Mouse (Mus musculus): ENCODE measurements at regions not wholly inside any gene's neighbourhood (a gene's known extent, or its start where the extent isn't known, plus 50 kb on each side); places are given as distances from the start of the nearest gene placed in this dataset.

DNA sequence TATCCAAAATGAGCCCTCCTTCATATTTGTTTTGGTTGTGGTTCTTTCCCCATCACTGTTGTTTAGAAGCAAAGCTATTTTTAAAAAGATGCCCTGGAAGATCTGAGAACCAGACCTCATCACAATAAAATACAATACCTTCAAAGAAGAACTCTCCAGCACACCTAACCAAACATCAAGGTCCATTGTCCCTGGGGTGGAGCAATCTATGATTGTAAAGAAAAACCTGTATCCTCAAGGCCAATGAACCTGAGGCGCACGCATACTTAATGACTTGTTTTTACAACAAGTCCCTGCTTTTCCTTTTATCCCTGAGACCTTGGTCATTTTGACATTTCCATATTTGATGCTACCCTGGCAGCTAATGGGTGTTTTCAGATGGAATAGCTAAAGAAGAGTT, 361.2 kb upstream of the Atp11b start:
- H3K4me3 ChIP-seq (replicated peaks in 1 of 3; ENCODE audit: low read depth in 2 of 3, low read length in 2 of 3, poor library complexity in 1 of 3) = no peak overlapping the region
- TF ChIP-seq CTCF (conservative IDR thresholded peaks at IDR 0.05 in 1 of 2, IDR thresholded peaks at IDR 0.05 in 1 of 2; ENCODE audit: low read depth in 2 of 2, low read length in 2 of 2) (no peak), CHD1 (IDR thresholded peaks at IDR 0.05; ENCODE audit: low read depth, low read length) (no peak), ELF1 (IDR thresholded peaks at IDR 0.05; ENCODE audit: low read depth, low read length) (no peak), JUND (conservative IDR thresholded peaks at IDR 0.05; ENCODE audit: low read depth, low read length) (no peak), ZKSCAN1 (IDR thresholded peaks at IDR 0.05; ENCODE audit: borderline replicate concordance, low read depth, low read length) (no peak), MAX (IDR thresholded peaks at IDR 0.05; ENCODE audit: low read length) (no peak), POLR2A (IDR thresholded peaks at IDR 0.05; ENCODE audit: low read depth, low read length) (no peak), SIN3A (IDR thresholded peaks at IDR 0.05; ENCODE audit: low read length) (no peak), RAD21 (IDR thresholded peaks at IDR 0.05; ENCODE audit: low read depth, low read length) (no peak), ZMIZ1 (IDR thresholded peaks at IDR 0.05; ENCODE audit: low read depth, low read length) (no peak), MXI1 (IDR thresholded peaks at IDR 0.05; ENCODE audit: low read depth, low read length) (no peak), ZNF384 (IDR thresholded peaks at IDR 0.05; ENCODE audit: low read depth, low read length) (no peak), TBP (conservative IDR thresholded peaks at IDR 0.05; ENCODE audit: low read depth, low read length) (no peak), KAT2A (IDR thresholded peaks at IDR 0.05; ENCODE audit: insufficient replicate concordance, low read length) (no peak), PAX5 (IDR thresholded peaks at IDR 0.05; ENCODE audit: low read length) (no peak), EP300 (IDR thresholded peaks at IDR 0.05; ENCODE audit: low read length) (no peak), JUN (IDR thresholded peaks at IDR 0.05; ENCODE audit: insufficient read depth, low read depth, low read length) (no peak), SMC3 (IDR thresholded peaks at IDR 0.05; ENCODE audit: low read depth, low read length) (no peak)
- no peak overlapping the region for H3K27ac ChIP-seq (ENCODE audit: insufficient read depth, low read depth)
- in situ Hi-C loops (cut with MboI; ENCODE audit: low pct_ligation_motif_present, low pct_unique_long_range_greater_than_20kb, low sequenced_read_pairs) = no loop called here
- DNase-seq (ENCODE audit: extremely low read depth) = no peak
- no peaks in the 10 kb centered on the region for H3K36me3 ChIP-seq (replicated peaks in 1 of 2; ENCODE audit: control insufficient read depth in 1 of 2, insufficient read depth in 1 of 2, low read length in 1 of 2)
- no peaks in the 10 kb centered on the region for H3K4me1 ChIP-seq (ENCODE audit: control insufficient read depth in 1 of 2, insufficient read depth in 2 of 2)
- no peaks in the 10 kb centered on the region for H3K27me3 ChIP-seq (replicated peaks)
- no peak overlapping the region for H3K4me2 ChIP-seq (ENCODE audit: insufficient read depth, low read depth, poor library complexity, severe bottlenecking)
- dilution Hi-C loops (cut with MboI; ENCODE audit: extremely low pct_ligation_motif_present, extremely low pct_unique_long_range_greater_than_20kb, low sequenced_read_pairs) = no loop called here
- H3K9ac ChIP-seq (ENCODE audit: insufficient read depth, low read depth) = no peak overlapping the region
- H3K9me3 ChIP-seq (replicated peaks; ENCODE audit: low read length) = no peaks in the 10 kb centered on the region
- H3K79me2 ChIP-seq (replicated peaks; ENCODE audit: control insufficient read depth, extremely low read depth, insufficient read depth, poor library complexity, severe bottlenecking) = no peaks in the 10 kb centered on the region

DNA sequence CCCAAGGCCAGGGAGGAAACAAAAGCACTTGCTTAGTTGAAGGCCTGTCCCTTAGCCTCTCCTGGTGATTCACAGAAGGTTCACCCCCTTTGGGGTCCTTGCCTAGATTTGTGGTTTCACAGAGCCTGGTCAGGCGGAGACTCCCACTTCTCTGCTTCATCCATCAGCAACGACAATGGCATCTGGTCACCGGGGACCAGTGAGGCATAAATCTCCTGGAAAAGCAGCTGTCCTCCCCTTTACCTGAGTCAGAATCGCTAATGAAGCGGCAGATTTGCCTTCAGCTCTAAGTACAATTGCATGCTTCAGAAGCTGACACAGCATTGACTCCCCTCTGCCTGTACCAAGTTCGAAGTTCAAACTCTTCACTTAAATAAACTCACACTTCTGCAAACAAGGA, 353.7 kb upstream of the Atp11b start:
- no peak for DNase-seq (ENCODE audit: extremely low read depth)
- Histone ChIP-seq H3K27ac (ENCODE audit: insufficient read depth, low read depth) (no peak overlapping the region), H3K9me3 (replicated peaks; ENCODE audit: low read length) (no peaks in the 10 kb centered on the region), H3K4me1 (ENCODE audit: control insufficient read depth in 1 of 2, insufficient read depth in 2 of 2) (peaks cover 3 to 12% of the 10 kb centered on the region in 2 experiments; a peak in 2 of 4 replicates), H3K27me3 (replicated peaks) (no peaks in the 10 kb centered on the region), H3K36me3 (replicated peaks in 1 of 2; ENCODE audit: control insufficient read depth in 1 of 2, insufficient read depth in 1 of 2, low read length in 1 of 2) (no peaks in the 10 kb centered on the region), H3K9ac (ENCODE audit: insufficient read depth, low read depth) (no peak overlapping the region), H3K4me3 (replicated peaks in 1 of 3; ENCODE audit: low read depth in 2 of 3, low read length in 2 of 3, poor library complexity in 1 of 3) (no peak overlapping the region), H3K79me2 (replicated peaks; ENCODE audit: control insufficient read depth, extremely low read depth, insufficient read depth, poor library complexity, severe bottlenecking) (no peaks in the 10 kb centered on the region), H3K4me2 (ENCODE audit: insufficient read depth, low read depth, poor library complexity, severe bottlenecking) (no peak overlapping the region)
- dilution Hi-C loops (cut with MboI; ENCODE audit: extremely low pct_ligation_motif_present, extremely low pct_unique_long_range_greater_than_20kb, low sequenced_read_pairs) (no loop called here), in situ Hi-C loops (cut with MboI; ENCODE audit: low pct_ligation_motif_present, low pct_unique_long_range_greater_than_20kb, low sequenced_read_pairs) (no loop called here)
- TF ChIP-seq MAFK (IDR thresholded peaks at IDR 0.05; ENCODE audit: insufficient replicate concordance, low read length) (no peak), RAD21 (IDR thresholded peaks at IDR 0.05; ENCODE audit: low read depth, low read length) (no peak), MYC (IDR thresholded peaks at IDR 0.05; ENCODE audit: low read depth, low read length) (no peak), CTCF (conservative IDR thresholded peaks at IDR 0.05 in 1 of 2, IDR thresholded peaks at IDR 0.05 in 1 of 2; ENCODE audit: low read depth in 2 of 2, low read length in 2 of 2) (no peak), SMC3 (IDR thresholded peaks at IDR 0.05; ENCODE audit: low read depth, low read length) (no peak), PAX5 (IDR thresholded peaks at IDR 0.05; ENCODE audit: low read length) (no peak), KAT2A (IDR thresholded peaks at IDR 0.05; ENCODE audit: insufficient replicate concordance, low read length) (no peak), TBP (conservative IDR thresholded peaks at IDR 0.05; ENCODE audit: low read depth, low read length) (no peak), ELF1 (IDR thresholded peaks at IDR 0.05; ENCODE audit: low read depth, low read length) (no peak), EP300 (IDR thresholded peaks at IDR 0.05; ENCODE audit: low read length) (no peak), IRF4 (IDR thresholded peaks at IDR 0.05; ENCODE audit: low read depth, low read length) (no peak), ZKSCAN1 (IDR thresholded peaks at IDR 0.05; ENCODE audit: borderline replicate concordance, low read depth, low read length) (no peak), POLR2AphosphoS2 (IDR thresholded peaks at IDR 0.05; ENCODE audit: low read depth, low read length) (no peak), JUND (conservative IDR thresholded peaks at IDR 0.05; ENCODE audit: low read depth, low read length) (no peak), MAX (IDR thresholded peaks at IDR 0.05; ENCODE audit: low read length) (no peak), ETS1 (conservative IDR thresholded peaks at IDR 0.05; ENCODE audit: low read depth, low read length) (no peak), CHD1 (IDR thresholded peaks at IDR 0.05; ENCODE audit: low read depth, low read length) (no peak), GABPA (IDR thresholded peaks at IDR 0.05; ENCODE audit: insufficient replicate concordance, low read depth, low read length) (no peak), SIN3A (IDR thresholded peaks at IDR 0.05; ENCODE audit: low read length) (no peak)

All from CH12.LX (cell line).